Mouse (Mus musculus) forebrain, embryonic 14.5 days (tissue): ENCODE measurements around the gene Coq6. TPM values are rescaled to one million over a fixed set of nuclear protein-coding genes. Genes with fewer than 3 reads are reported as not detected.

Experiments
- ATAC-seq: fragments of 200-750 bp; cut with Nextera tagmentation; 2 replicates; pipeline ENCODE4 v1.8.0; 2017; ENCODE audit warnings: mild to moderate bottlenecking, moderate library complexity
- DNase-seq: peaks from one replicate; pipeline ENCODE4 v3.0.0-alpha.2; 2015; ENCODE audit warnings: low spot score
- H3K27ac ChIP-seq: fragments of 300-500 bp; sonication (generic); 2 replicates; pipeline ENCODE4 v1.5.1; 2014; ENCODE audit warnings: low read depth, mild to moderate bottlenecking, control low read depth, low read length, moderate library complexity
- H3K27me3 ChIP-seq: fragments of 300-500 bp; sonication (generic); replicated peaks from 2 replicates; pipeline ENCODE4 v1.6.1; 2014; ENCODE audit warnings: low read length, control low read depth, mixed read lengths; ENCODE audit not compliant: control insufficient read depth, insufficient read depth
- H3K36me3 ChIP-seq: fragments of 300-500 bp; sonication (generic); 2 replicates; pipeline ENCODE4 v1.6.1; 2014; ENCODE audit warnings: low read length, control low read depth; ENCODE audit not compliant: control insufficient read depth, insufficient read depth
- H3K4me1 ChIP-seq: fragments of 300-500 bp; sonication (generic); 2 replicates; pipeline ENCODE4 v1.6.1; 2014; ENCODE audit warnings: antibody characterized with exemption, low read length, control low read depth; ENCODE audit not compliant: control insufficient read depth, insufficient read depth
- H3K4me2 ChIP-seq: fragments of 300-500 bp; sonication (generic); 2 replicates; pipeline ENCODE4 v1.6.1; 2014; ENCODE audit warnings: mild to moderate bottlenecking, control low read depth, low read length
- H3K4me3 ChIP-seq: fragments of 300-500 bp; sonication (generic); 2 replicates; pipeline ENCODE4 v1.5.1; 2014; ENCODE audit warnings: low read depth, low read length, control low read depth
- H3K9ac ChIP-seq: fragments of 300-500 bp; sonication (generic); 2 replicates; pipeline ENCODE4 v1.6.1; 2014; ENCODE audit warnings: mild to moderate bottlenecking, low read length, control low read depth, moderate library complexity
- H3K9me3 ChIP-seq: fragments of 300-500 bp; sonication (generic); replicated peaks from 2 replicates; pipeline ENCODE4 v1.6.1; 2016; ENCODE audit warnings: low read length, control low read depth, mixed read lengths; ENCODE audit not compliant: control insufficient read depth
- WGBS: fragments of 180-500 bp; shearing (Covaris S2); extraction: QIAGEN DNeasy Blood & Tissue Kit; methylation state at CpG from one replicate; pipeline ENCODE4 v1.1.7; 2014; 5-methylcytosine and 5-hydroxymethylcytosine counted together
- polyA plus RNA-seq: library from polyadenylated mRNA; unstranded; fragments of >200 nt; fragmentation: Nextera tagmentation; extraction: Ambion mirVana; gene quantifications from 2 replicates; pipeline ENCODE4 v1.2.1, GENCODE M21; 2014

Coq6 gene
- polyA plus RNA-seq, 1 experiment from 2014 or later: 57.6 TPM

- H3K4me1 ChIP-seq: no peaks in the 10 kb centered on the region
- no peaks in the 10 kb centered on the region for H3K36me3 ChIP-seq
- ATAC-seq: no peak
- H3K4me2 ChIP-seq: no peak overlapping the region
- H3K4me3 ChIP-seq: no peak overlapping the region
- H3K9ac ChIP-seq: no peak overlapping the region
- H3K27ac ChIP-seq: no peak overlapping the region
- no peak for DNase-seq
- WGBS: 79% methylated on average over 14 of the region's 14 CpGs
- no peaks in the 10 kb centered on the region for H3K27me3 ChIP-seq
- no peaks in the 10 kb centered on the region for H3K9me3 ChIP-seq
Observed at GRCm38 (mm10) chr12:84388774-84389400, 27.4 kb downstream of the Coq6 start.

- no peak overlapping the region for H3K4me2 ChIP-seq
- ATAC-seq (no peak), DNase-seq (no peak)
- no peaks in the 10 kb centered on the region for H3K9me3 ChIP-seq
- H3K27ac ChIP-seq: no peak overlapping the region
- 88% methylated on average over 6 of the region's 6 CpGs for WGBS
- no peak overlapping the region for H3K4me3 ChIP-seq
- no peak overlapping the region for H3K9ac ChIP-seq
- H3K36me3 ChIP-seq: no peaks in the 10 kb centered on the region
- no peaks in the 10 kb centered on the region for H3K4me1 ChIP-seq
- H3K27me3 ChIP-seq: no peaks in the 10 kb centered on the region
Observed at GRCm38 (mm10) chr12:84390336-84390735, 28.9 kb downstream of the Coq6 start.

DNA sequence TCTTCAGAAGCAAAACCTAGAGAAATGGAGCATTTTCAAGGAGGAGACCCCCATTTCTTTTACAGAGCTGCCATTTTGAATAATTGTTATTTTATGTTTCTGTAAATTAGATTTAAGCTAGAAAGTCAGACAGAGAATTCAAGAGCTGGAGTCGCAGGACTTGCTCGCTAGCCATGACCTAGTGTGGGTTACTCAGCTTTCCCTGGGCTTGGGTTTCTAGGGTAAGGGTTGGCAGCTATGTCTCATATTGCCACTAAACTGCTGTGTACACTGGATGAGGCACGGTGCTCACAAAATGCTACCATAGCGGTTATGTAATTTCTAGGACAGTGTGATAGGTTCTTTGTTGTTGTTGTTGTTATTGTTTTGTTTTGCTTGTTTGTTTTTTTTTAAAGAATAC lies 31.2 kb downstream of the Coq6 start:
- H3K9ac ChIP-seq: no peak overlapping the region
- over 99% methylated on average over 4 of the region's 4 CpGs for WGBS
- ATAC-seq: no peak
- H3K4me2 ChIP-seq: no peak overlapping the region
- no peaks in the 10 kb centered on the region for H3K36me3 ChIP-seq
- H3K4me1 ChIP-seq: no peaks in the 10 kb centered on the region
- H3K27ac ChIP-seq: no peak overlapping the region
- H3K4me3 ChIP-seq: no peak overlapping the region
- H3K27me3 ChIP-seq: no peaks in the 10 kb centered on the region
- H3K9me3 ChIP-seq: no peaks in the 10 kb centered on the region
- DNase-seq: no peak

DNA sequence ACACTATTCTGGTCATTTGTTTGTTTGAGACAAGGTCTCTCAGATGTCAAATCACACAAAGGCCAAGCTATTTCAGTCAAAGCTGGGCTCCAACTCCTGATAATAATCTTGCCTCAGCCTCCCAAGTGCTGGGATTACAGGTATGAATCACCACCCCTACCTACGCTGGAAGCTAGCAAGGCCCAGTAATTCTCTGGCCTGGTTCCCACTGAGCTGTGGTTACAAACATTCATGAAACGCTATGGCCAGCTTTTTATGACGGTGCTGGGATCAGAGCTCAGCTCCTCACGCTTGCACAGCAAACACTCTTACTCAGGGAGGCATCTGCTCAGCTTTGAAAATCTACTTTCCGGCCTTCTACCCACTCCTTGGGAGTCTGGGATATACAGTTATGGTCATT lies 32.4 kb downstream of the Coq6 start:
- Histone ChIP-seq H3K27ac (no peak overlapping the region), H3K9ac (no peak overlapping the region), H3K4me2 (no peak overlapping the region), H3K4me1 (no peaks in the 10 kb centered on the region), H3K9me3 (no peaks in the 10 kb centered on the region), H3K36me3 (no peaks in the 10 kb centered on the region), H3K27me3 (no peaks in the 10 kb centered on the region), H3K4me3 (no peak overlapping the region)
- 85% methylated on average over 5 of the region's 5 CpGs for WGBS
- DNase-seq: no peak
- ATAC-seq: no peak

DNA sequence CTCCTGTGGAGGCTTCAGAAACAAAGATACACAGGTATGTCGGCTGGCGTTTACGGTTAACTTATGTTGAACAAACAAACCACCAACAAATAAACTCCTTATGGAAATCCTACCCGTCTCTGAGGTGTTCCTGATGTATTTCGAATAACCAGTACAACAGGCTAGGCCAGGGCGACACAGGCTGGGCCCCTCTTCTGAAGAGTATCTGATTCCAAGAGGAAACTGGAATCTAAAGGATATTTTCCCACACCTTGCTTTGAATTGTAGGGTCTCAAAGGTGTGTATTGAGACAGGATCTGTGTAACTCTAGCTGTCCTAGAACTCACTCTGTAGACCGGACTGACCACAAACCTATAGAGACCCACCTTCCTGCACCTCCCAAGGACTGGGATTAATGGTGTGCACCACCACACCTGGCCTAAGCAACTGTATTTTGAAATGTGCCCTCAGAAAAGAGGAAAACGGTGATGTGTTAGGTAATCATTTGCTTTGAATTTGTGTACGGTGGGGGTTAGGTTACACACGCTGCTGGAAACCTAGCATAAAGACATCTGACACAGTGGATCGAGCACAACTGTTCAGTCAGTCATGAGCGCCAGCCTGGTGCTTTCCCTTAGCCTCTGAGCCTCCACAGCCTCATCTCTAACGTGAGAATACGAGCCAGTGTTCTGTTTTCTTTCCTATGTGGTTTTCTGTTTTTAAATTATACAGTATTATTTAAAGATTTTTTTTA lies 35.7 kb downstream of the Coq6 start:
- DNase-seq (no peak), ATAC-seq (no peak)
- H3K4me2 ChIP-seq: no peak overlapping the region
- no peaks in the 10 kb centered on the region for H3K9me3 ChIP-seq
- no peaks in the 10 kb centered on the region for H3K4me1 ChIP-seq
- no peaks in the 10 kb centered on the region for H3K27me3 ChIP-seq
- no peaks in the 10 kb centered on the region for H3K36me3 ChIP-seq
- 90% methylated on average over 14 of the region's 14 CpGs for WGBS
- no peak overlapping the region for H3K9ac ChIP-seq
- H3K27ac ChIP-seq: no peak overlapping the region
- H3K4me3 ChIP-seq: no peak overlapping the region

DNA sequence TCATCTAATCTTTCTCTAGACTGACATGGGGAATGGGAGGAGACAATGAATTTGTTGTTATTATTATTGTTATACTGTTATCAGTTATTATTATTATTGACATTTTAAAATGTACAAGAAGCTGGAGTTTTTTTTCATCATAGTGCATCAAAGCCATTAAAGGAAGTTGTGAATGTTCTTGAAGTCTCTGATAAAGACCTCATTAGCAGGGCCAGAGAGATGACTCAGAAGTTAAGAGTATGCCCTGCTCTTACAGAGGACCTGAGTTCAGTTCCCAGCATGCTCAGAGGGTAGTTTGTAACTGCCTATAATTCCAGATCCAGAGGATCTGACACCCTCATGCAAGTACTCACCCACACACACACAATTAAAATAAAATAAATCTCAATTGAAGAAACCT lies 36.2 kb downstream of the Coq6 start:
- DNase-seq: no peak
- H3K36me3 ChIP-seq: no peaks in the 10 kb centered on the region
- H3K4me1 ChIP-seq: no peaks in the 10 kb centered on the region
- no peaks in the 10 kb centered on the region for H3K27me3 ChIP-seq
- H3K4me2 ChIP-seq: no peak overlapping the region
- H3K4me3 ChIP-seq: no peak overlapping the region
- no peak overlapping the region for H3K9ac ChIP-seq
- ATAC-seq: no peak
- no peaks in the 10 kb centered on the region for H3K9me3 ChIP-seq
- H3K27ac ChIP-seq: no peak overlapping the region

GRCm38 (mm10) chr12:84398629-84399028 lies 37.2 kb downstream of the Coq6 start:
- Histone ChIP-seq H3K4me3 (no peak overlapping the region), H3K9me3 (no peaks in the 10 kb centered on the region), H3K4me1 (no peaks in the 10 kb centered on the region), H3K9ac (no peak overlapping the region), H3K27me3 (no peaks in the 10 kb centered on the region), H3K36me3 (no peaks in the 10 kb centered on the region), H3K4me2 (no peak overlapping the region), H3K27ac (no peak overlapping the region)
- DNase-seq (no peak), ATAC-seq (no peak)
- 91% methylated on average over 5 of the region's 5 CpGs for WGBS

- Histone ChIP-seq H3K4me1 (no peaks in the 10 kb centered on the region), H3K4me2 (no peak overlapping the region), H3K27me3 (no peaks in the 10 kb centered on the region), H3K9me3 (no peaks in the 10 kb centered on the region), H3K4me3 (no peak overlapping the region), H3K27ac (no peak overlapping the region), H3K36me3 (no peaks in the 10 kb centered on the region), H3K9ac (no peak overlapping the region)
- ATAC-seq (no peak), DNase-seq (no peak)
- WGBS: 78% methylated on average over 9 of the region's 9 CpGs
Observed at GRCm38 (mm10) chr12:84399135-84399534, 37.7 kb downstream of the Coq6 start.

DNA sequence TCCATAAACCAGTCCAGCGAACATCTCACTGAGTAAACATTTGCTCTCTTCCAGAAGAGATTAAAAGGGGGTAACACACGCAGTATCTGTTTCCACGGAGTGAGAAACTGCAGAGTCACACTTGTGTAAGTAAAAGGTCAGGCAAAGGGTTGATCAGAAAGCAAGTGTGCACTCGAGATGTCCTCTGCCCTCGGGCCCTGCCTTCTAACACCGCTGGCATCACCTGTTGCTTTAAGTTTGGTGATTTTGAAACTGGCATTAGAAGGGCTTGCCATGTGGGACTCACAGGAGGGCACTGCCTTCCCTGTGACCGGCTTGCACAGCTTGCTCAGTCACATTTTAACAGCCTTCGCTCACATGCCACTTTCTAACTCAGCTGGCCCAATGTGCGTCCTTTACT lies 38.2 kb downstream of the Coq6 start:
- 84% methylated on average over 9 of the region's 9 CpGs for WGBS

More for the DNA sequence above, 38.2 kb downstream of the Coq6 start:
- Histone ChIP-seq H3K27ac (no peak overlapping the region), H3K4me2 (no peak overlapping the region), H3K4me3 (no peak overlapping the region), H3K9me3 (no peaks in the 10 kb centered on the region), H3K27me3 (no peaks in the 10 kb centered on the region), H3K36me3 (no peaks in the 10 kb centered on the region), H3K4me1 (no peaks in the 10 kb centered on the region), H3K9ac (no peak overlapping the region)
- DNase-seq: no peak
- ATAC-seq: no peak
